Mouse (Mus musculus): ENCODE data around the gene Rpl9. TPM values are rescaled to one million over a fixed set of nuclear protein-coding genes. Genes with fewer than 3 reads are reported as not detected.

The Rpl9 gene
- polyA plus RNA-seq, 1 experiment = 888 TPM

- Histone ChIP-seq H3K4me3 (ENCODE audit: insufficient read depth, low read length) (no peak within 1 kb of the TSS), H3K4me1 (ENCODE audit: control insufficient read depth, insufficient read depth, low read length) (no peaks in the 10 kb centered on the region)
- TF ChIP-seq POLR2A (IDR thresholded peaks at IDR 0.05; ENCODE audit: low read depth, low read length) (no peak), CTCF (IDR thresholded peaks at IDR 0.05; ENCODE audit: borderline replicate concordance, insufficient read depth, low read length) (no peak)
These were observed 43.1 kb downstream of the Rpl9 start, which contains the start of gene Klb for GRCm38 (mm10) chr5:65348168-65348567. Klb (plus strand) TSS chr5:65348314.

GRCm38 (mm10) chr5:65340167-65340566 is 51.1 kb downstream of the Rpl9 start:
- Histone ChIP-seq H3K4me1 (ENCODE audit: control insufficient read depth, insufficient read depth, low read length) (no peaks in the 10 kb centered on the region), H3K27ac (ENCODE audit: insufficient read depth, low read length) (no peak overlapping the region), H3K4me3 (ENCODE audit: insufficient read depth, low read length) (no peak overlapping the region)
- TF ChIP-seq POLR2A (IDR thresholded peaks at IDR 0.05; ENCODE audit: low read depth, low read length) (no peak), CTCF (IDR thresholded peaks at IDR 0.05; ENCODE audit: borderline replicate concordance, insufficient read depth, low read length) (no peak)

More at GRCm38 (mm10) chr5:65348168-65348567, 43.1 kb downstream of the Rpl9 start, which contains the start of gene Klb:
- no peak within 1 kb of the TSS for H3K27ac ChIP-seq (ENCODE audit: insufficient read depth, low read length)

GRCm38 (mm10) chr5:65338394-65338793 is 52.9 kb downstream of the Rpl9 start:
- TF ChIP-seq POLR2A (IDR thresholded peaks at IDR 0.05; ENCODE audit: low read depth, low read length) (no peak), CTCF (IDR thresholded peaks at IDR 0.05; ENCODE audit: borderline replicate concordance, insufficient read depth, low read length) (no peak; the same call in 1 of the 2 replicates)

More at GRCm38 (mm10) chr5:65338394-65338793, 52.9 kb downstream of the Rpl9 start:
- Histone ChIP-seq H3K27ac (ENCODE audit: insufficient read depth, low read length) (no peak overlapping the region), H3K4me1 (ENCODE audit: control insufficient read depth, insufficient read depth, low read length) (peaks cover 6% of the 10 kb centered on the region; the same call in 1 of the 2 replicates), H3K4me3 (ENCODE audit: insufficient read depth, low read length) (no peak overlapping the region)

Other genes starting within 250 kb of the Rpl9 start
- gene Wdr19, start 191.7 kb downstream of the Rpl9 start, polyA plus RNA-seq (2011; ENCODE audit: insufficient read length, low read depth, missing spikeins) = 11.0 and 14.8 TPM in 2 replicates
- gene Rfc1, start 55.8 kb downstream of the Rpl9 start, polyA plus RNA-seq (2011; ENCODE audit: insufficient read length, low read depth, missing spikeins) = 50.8 and 63.8 TPM in 2 replicates
- not detected in 2 replicates for gene Klb, start 43.1 kb downstream of the Rpl9 start, polyA plus RNA-seq (2011; ENCODE audit: insufficient read length, low read depth, missing spikeins)
- gene Lias, start 53 bp upstream of the Rpl9 start, polyA plus RNA-seq (2011; ENCODE audit: insufficient read length, low read depth, missing spikeins) = 34.4 and 47.6 TPM in 2 replicates
- gene Ugdh, start 44.5 kb upstream of the Rpl9 start, polyA plus RNA-seq (2011; ENCODE audit: insufficient read length, low read depth, missing spikeins) = 127 and 148 TPM in 2 replicates
- gene Gm43552, start 101.4 kb upstream of the Rpl9 start, polyA plus RNA-seq (2011; ENCODE audit: insufficient read length, low read depth, missing spikeins) = not detected in 2 replicates
- gene Smim14, start 145.7 kb upstream of the Rpl9 start, polyA plus RNA-seq (2011; ENCODE audit: insufficient read length, low read depth, missing spikeins) = 110 and 112 TPM in 2 replicates
- 179 and 180 TPM in 2 replicates for gene Ube2k, start 145.8 kb upstream of the Rpl9 start, polyA plus RNA-seq (2011; ENCODE audit: insufficient read length, low read depth, missing spikeins)